Mouse (Mus musculus) lung, postnatal 0 days (tissue): Measurements from ENCODE around the gene Pafah1b1.

Source experiments
- CTCF ChIP-seq: IDR thresholded peaks from 2 replicates; pipeline ENCODE4 v1.5.1; 2016; ENCODE audit warnings: antibody characterized with exemption, mild to moderate bottlenecking
- EP300 ChIP-seq: IDR thresholded peaks from 2 replicates; pipeline ENCODE4 v1.6.1; 2016; ENCODE audit warnings: antibody characterized with exemption, mild to moderate bottlenecking, control low read depth

GRCm38 (mm10) chr11:74653385-74653784 is 71.1 kb downstream of the Pafah1b1 start:
- TF ChIP-seq CTCF = no peak
- TF ChIP-seq EP300 = no peak
